Mouse (Mus musculus): ENCODE data around the gene Nthl1. TPM values are rescaled to one million over a fixed set of nuclear protein-coding genes. Genes with fewer than 3 reads are reported as not detected.

Gene Nthl1
- 33.4 TPM for polyA plus RNA-seq (2021)

DNA sequence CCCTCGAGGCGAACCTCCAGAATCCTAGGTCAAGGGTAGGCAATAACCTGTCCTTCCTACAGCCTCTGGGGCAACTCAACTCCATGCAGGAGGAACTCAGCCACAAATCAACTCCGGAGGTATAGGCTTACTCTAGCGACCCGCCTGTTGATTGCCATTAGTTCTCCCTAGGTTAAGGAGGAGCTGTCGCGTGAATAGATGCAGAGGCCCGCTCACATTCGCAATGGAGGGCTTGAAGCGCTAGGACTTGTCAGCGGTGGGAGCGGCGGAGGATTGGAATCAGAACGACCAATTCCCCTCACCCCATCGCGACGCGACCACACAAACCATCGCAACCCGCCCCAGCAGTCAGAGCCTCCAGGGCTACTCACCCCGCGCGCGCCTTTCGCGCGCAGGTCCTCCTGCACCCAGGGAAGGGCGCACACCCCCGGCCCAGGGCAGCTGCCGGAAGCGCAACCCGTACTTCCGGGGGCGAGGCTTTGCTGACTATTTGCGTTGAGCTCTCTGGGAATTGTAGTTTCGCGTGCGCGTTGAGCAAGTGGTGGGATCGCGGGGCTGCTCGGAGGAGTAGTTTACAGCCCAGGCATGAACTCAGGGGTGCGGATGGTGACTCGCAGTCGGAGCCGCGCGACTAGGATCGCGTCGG, at the start of gene Nthl1, which contains the start of gene Tsc2:
Gene Nthl1 (plus strand): TSS at position 514 of the 646 bp plus-strand sequence.
Gene Tsc2 (minus strand): TSS at position 464 of the 646 bp plus-strand sequence.
- DNase-seq (ENCODE audit: low read depth, low spot score) (peak; percentile 31), ATAC-seq (peak; percentile 86)
- in situ Hi-C loops (cut with MboI; ENCODE audit: low pct_unique_long_range_greater_than_20kb) = no loop called here
- ChIA-PET CTCF (interaction anchor here (0.9 to 1.6 kb wide), 6 partner anchors 15 to 138 kb away, joined by 3 to 5 read pairs (median 3); partner anchors contain the start of gene Zfp598), POLR2A (interaction anchor here (0.6 to 1.5 kb wide), 5 partner anchors 11 to 572 kb away, joined by 3 to 5 read pairs (median 4); no protein-coding TSS in a partner anchor)
- H3K27me3 ChIP-seq = no peaks in the 10 kb centered on the region
- no peak for TF ChIP-seq CTCF (IDR thresholded peaks at IDR 0.05)

DNA sequence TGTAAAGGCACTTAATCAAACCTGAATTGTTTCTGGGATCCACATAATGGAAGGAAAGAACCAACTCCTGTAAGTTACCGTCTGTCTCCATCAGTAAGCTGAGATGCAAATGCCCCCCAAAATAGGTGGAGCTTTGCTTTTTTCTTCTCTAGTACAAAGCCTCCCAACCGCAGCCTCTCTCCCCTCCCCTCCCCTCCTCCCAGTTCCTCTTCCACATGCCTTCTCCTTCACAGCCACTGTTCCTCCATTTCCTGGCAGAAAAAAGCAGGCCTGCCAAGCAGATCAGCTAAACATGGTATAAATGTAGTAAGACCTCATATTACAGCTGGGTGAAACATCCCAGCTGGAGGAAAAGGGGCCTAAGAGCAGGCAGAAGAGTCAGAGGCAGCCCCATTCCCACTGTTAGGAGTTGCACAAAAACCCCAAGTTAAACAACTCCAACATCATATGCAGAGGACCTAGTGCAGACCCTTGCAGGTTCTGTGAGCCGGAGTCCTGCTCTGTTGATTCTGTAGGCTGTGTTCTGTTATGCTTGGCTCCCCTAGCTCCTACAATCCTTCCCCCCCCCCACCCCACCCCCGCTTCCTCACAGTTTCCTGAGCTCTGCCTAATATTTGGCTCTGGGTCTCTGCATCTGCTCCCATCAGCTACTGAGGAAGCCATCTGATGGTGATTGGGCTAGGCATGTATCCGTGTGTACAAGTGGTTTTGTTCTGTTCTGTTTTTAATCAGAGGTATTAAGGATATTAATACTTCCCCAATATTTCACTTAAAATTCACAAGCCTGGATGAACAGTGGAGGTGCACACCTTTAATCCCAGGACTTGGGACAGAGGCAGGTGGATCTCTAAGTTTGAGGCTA, 48.6 kb upstream of the Nthl1 start:
- TF ChIP-seq CTCF (IDR thresholded peaks at IDR 0.05) = no peak
- ChIA-PET POLR2A (interaction anchor here (0.6 to 1.1 kb wide), 2 partner anchors 12 to 448 kb away, joined by 6 to 7 read pairs; no protein-coding TSS in a partner anchor), CTCF (interaction anchor here (1.2 to 1.7 kb wide), 3 partner anchors 10 to 54 kb away, joined by 3 to 4 read pairs (median 4); no protein-coding TSS in a partner anchor)
- H3K27me3 ChIP-seq = no peaks in the 10 kb centered on the region
- DNase-seq (ENCODE audit: low read depth, low spot score) (no peak), ATAC-seq (no peak)
- in situ Hi-C loops (cut with MboI; ENCODE audit: low pct_unique_long_range_greater_than_20kb) = no loop called here

DNA sequence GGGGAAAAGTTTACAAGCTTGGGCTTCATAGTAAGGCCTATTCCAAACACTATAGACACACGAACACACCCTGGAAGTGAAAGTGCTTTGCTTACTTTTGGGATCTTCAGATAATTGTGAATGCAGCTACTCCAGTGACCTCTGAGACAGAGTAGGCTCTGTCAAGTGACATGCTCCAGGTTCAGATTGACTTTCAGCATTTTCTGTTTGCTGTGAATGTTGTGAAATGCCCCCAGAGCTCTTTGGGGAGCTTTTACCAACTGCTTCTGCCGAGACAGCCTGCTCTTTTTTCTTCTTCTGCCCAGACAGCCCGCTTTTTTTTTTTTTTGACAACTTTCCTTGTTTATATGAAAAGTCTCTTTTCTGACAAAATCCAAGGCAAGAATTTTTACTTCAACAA, 48.0 kb upstream of the Nthl1 start:
- in situ Hi-C loops (cut with MboI; ENCODE audit: low pct_unique_long_range_greater_than_20kb) = no loop called here
- no peak for TF ChIP-seq CTCF (IDR thresholded peaks at IDR 0.05)
- POLR2A ChIA-PET = interaction anchor here (0.6 to 1.1 kb wide), 2 partner anchors 13 to 448 kb away, joined by 6 to 7 read pairs; no protein-coding TSS in a partner anchor
- no peaks in the 10 kb centered on the region for H3K27me3 ChIP-seq
- DNase-seq (ENCODE audit: low read depth, low spot score) = no peak
- no peak for ATAC-seq
- CTCF ChIA-PET = interaction anchor here (1.2 kb wide), 1 partner anchor 10 kb away, joined by 4 read pairs; no protein-coding TSS in a partner anchor

DNA sequence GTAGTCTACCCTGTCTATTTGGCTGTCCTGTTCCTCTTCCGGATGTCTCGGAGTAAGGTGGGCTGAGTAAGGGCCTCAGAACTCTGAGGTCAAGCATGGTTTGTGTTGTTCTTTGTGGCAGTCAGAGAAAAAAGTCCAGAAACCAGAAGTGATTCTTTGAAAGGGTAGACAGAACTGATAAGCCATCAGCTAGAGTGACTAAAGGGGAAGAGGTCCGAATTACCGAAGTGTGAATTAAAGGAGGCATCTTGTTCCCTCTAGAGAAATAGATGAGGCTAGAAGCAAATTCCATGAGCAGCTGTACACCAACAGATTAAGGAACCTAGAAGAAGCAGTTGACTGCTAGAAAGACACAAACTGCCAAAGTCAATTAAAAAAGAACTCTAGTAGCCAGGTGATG, 45.9 kb upstream of the Nthl1 start:
- TF ChIP-seq CTCF (IDR thresholded peaks at IDR 0.05) = no peak
- no peaks in the 10 kb centered on the region for H3K27me3 ChIP-seq
- POLR2A ChIA-PET = no interaction called here
- CTCF ChIA-PET = no interaction called here
- in situ Hi-C loops (cut with MboI; ENCODE audit: low pct_unique_long_range_greater_than_20kb) = no loop called here
- no peak for ATAC-seq
- no peak for DNase-seq (ENCODE audit: low read depth, low spot score)

DNA sequence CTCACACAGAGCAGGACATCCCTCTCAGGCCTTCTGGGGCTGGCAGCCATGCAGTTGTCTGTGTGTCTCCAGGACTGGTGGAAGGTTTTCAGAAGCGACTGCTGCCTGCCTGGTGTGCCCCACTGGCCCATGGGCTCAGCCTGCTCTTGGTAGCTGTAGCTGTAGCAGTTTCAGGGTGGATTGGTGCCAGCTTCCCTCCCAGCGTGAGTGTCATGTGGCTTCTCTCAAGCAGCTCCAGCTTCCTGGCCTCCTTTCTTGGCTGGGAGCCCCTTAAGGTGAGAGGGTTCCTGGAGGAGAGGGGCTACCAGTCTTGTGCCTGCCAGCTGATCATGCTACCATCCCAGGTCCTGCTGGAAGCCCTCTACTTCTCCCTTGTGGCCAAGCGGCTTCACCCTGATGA, 41.5 kb upstream of the Nthl1 start:
- TF ChIP-seq CTCF (IDR thresholded peaks at IDR 0.05) = no peak
- DNase-seq (ENCODE audit: low read depth, low spot score) = no peak
- CTCF ChIA-PET = no interaction called here
- no peaks in the 10 kb centered on the region for H3K27me3 ChIP-seq
- POLR2A ChIA-PET = interaction anchor here (1.1 kb wide), 1 partner anchor 12 kb away, joined by 3 read pairs; no protein-coding TSS in a partner anchor
- ATAC-seq = no peak
- in situ Hi-C loops (cut with MboI; ENCODE audit: low pct_unique_long_range_greater_than_20kb) = no loop called here

DNA sequence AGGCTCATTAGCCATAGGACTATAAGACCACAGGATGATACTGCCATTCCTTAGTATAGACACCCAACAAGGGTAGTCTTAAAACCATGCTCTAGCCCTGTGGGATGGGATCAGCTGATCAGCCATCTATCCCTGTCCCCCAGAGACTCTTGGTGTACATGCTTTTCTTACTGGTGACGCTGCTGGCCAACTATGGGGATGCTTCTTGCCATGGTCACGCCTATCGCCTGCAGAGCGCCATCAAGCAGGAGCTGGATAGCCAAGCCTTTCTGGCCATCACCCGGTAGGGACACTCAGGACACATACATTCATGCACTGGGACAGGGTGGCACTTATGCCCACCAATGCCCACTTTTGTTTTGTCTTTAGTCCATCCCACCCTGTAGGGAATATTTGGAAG, 40.8 kb upstream of the Nthl1 start:
- POLR2A ChIA-PET = interaction anchor here (1.1 kb wide), 1 partner anchor 11 kb away, joined by 3 read pairs; no protein-coding TSS in a partner anchor

DNA sequence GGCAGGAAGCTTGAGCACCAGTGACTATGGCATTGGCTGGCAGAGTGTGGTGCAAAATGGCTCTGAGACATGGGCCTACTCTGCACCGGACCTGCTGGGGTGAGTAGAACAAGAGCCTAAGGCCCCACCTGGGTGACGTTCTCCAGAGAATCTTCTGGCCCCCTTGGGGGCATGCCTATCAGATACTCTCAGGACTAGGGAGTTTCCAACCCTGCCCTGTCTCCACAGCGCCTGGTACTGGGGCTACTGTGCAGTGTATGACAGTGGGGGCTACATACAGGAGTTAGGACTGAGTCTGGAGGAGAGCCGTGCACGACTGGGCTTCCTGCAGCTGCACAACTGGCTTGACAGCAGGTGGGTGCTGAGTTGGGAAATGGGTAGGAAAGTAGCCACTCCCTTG, 39.2 kb upstream of the Nthl1 start:
- in situ Hi-C loops (cut with MboI; ENCODE audit: low pct_unique_long_range_greater_than_20kb) = no loop called here
- H3K27me3 ChIP-seq = no peaks in the 10 kb centered on the region
- no peak for ATAC-seq
- ChIA-PET POLR2A (no interaction called here), CTCF (no interaction called here)
- no peak for DNase-seq (ENCODE audit: low read depth, low spot score)
- TF ChIP-seq CTCF (IDR thresholded peaks at IDR 0.05) = no peak

More for the DNA sequence above, 40.8 kb upstream of the Nthl1 start:
- DNase-seq (ENCODE audit: low read depth, low spot score) = no peak
- in situ Hi-C loops (cut with MboI; ENCODE audit: low pct_unique_long_range_greater_than_20kb) = no loop called here
- CTCF ChIA-PET = interaction anchor here (0.9 kb wide), 1 partner anchor 76 kb away, joined by 3 read pairs; no protein-coding TSS in a partner anchor
- no peaks in the 10 kb centered on the region for H3K27me3 ChIP-seq
- TF ChIP-seq CTCF (IDR thresholded peaks at IDR 0.05) = no peak
- no peak for ATAC-seq

DNA sequence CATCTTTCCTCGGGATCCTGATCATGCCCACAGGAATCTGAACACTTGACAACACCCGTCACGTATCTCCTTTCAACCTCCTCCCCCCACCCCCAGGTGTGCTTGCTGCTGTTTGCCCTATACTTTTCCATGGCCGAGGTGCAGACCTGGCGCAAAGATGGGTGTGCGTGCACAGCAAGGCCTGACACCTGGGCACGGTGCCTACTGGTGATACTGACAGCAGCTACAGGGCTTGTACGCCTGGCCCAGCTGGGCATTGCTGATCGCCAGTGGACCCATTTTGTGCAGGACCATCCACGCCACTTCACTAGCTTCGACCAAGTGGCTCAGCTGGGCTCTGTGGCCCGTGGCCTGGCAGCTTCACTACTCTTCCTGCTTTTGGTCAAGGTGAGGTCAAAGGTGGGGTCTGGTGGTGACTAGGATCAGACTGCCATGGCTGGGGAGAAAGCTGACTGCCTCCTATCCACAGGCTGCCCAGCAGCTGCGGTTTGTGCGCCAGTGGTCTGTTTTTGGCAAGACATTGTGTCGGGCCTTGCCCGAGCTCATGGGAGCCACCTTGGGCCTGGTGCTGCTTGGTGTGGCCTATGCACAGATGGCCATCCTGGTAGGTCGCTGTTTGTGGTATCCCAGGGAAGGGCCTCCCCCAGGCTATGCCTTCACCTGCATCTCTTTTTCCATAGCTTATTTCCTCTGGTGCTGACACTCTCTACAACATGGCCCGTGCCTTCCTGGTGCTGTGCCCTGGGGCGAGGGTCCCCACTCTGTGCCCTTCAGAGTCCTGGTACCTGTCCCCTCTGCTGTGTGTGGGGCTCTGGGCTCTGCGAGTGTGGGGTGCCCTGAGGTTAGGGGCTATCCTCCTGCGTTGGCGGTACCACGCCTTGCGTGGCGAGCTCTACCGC, 38.2 kb upstream of the Nthl1 start:
- in situ Hi-C loops (cut with MboI; ENCODE audit: low pct_unique_long_range_greater_than_20kb) = no loop called here
- POLR2A ChIA-PET = interaction anchor here (0.8 kb wide), 1 partner anchor 154 kb away, joined by 3 read pairs; no protein-coding TSS in a partner anchor

DNA sequence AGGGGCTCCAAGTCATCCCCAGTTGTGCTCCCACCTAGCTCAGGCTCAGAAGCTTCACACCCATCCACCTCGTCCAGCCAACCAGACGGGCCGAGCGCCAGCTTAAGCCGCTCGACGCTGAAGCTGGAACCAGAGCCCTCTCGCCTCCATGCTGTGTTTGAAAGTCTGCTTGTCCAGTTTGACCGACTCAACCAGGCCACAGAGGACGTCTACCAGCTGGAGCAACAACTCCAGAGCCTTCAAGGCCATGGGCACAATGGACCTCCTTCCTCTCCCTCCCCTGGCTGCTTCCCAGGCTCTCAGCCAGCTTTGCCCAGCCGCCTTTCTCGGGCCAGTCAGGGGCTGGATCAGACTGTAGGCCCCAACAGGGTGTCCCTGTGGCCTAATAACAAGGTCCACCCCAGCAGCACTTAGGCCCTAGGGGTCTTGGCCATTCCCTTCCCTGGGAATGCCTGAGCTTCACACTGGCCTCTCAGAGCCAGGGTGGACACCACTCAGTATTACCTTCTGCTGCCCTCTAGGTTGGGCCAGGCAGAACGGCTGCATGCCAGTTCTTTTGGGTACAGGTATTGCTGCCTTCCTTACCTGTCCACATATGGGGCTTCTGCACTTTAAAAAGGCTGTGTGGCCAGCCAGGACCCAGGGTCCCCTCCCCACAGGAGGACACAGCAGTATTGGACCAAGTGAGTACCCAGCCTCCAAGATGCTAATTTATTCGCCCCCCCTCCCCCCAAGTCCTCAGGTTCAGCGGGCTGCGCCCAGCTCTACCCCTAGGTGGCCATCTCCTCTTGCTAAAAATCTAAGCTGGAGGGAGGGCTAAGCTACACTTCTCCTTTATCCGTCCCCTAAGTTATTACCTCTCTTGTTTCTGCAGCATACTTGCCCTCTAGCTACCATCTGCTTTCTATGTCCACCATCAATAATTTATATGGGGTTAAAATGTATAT, 37.1 kb upstream of the Nthl1 start:
- in situ Hi-C loops (cut with MboI; ENCODE audit: low pct_unique_long_range_greater_than_20kb) = no loop called here
- ATAC-seq = no peak
- ChIA-PET POLR2A (interaction anchor here (0.6 to 0.8 kb wide), 2 partner anchors 155 to 166 kb away, joined by 3 read pairs; no protein-coding TSS in a partner anchor), CTCF (no interaction called here)
- TF ChIP-seq CTCF (IDR thresholded peaks at IDR 0.05) = no peak
- no peak for DNase-seq (ENCODE audit: low read depth, low spot score)
- H3K27me3 ChIP-seq = no peaks in the 10 kb centered on the region

More for the DNA sequence above, 38.2 kb upstream of the Nthl1 start:
- ATAC-seq = no peak
- TF ChIP-seq CTCF (IDR thresholded peaks at IDR 0.05) = no peak
- no peaks in the 10 kb centered on the region for H3K27me3 ChIP-seq
- CTCF ChIA-PET = no interaction called here
- no peak for DNase-seq (ENCODE audit: low read depth, low spot score)

Data from Patski (cell line).